Mouse (Mus musculus): Measurements from ENCODE around the gene Lpar4. TPM values are rescaled to one million over a fixed set of nuclear protein-coding genes. Genes with fewer than 3 reads are reported as not detected.

Lpar4 gene
- polyA plus RNA-seq, 1 experiment: 0.36 TPM

DNA sequence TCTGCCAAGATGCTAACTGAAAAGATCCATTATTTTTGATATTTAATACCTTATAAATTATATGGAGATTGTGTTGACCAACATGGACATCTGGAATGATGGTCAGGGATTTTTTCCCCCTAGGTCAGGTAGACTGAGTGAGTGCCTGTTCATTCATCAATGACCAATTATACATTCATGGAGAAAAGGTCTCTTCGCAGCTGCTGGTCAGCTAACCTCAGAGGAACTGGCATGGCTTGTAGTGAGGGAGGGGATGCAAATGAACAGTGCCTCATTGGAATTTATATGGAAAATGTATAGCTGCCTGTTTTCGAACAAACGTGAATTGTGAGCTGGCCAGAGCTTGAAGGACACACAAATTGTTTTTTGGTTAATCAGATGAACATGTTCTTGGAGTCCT, 18.9 kb downstream of the Lpar4 start:
- H3K4me3 ChIP-seq (ENCODE audit: insufficient read depth, low read depth, low read length): no peak overlapping the region
- WGBS: 74% methylated on average over 3 of the region's 3 CpGs
- TF ChIP-seq POLR2A (IDR thresholded peaks at IDR 0.05; ENCODE audit: low read depth, low read length): no peak
- TF ChIP-seq CTCF (conservative IDR thresholded peaks at IDR 0.05; ENCODE audit: insufficient read depth, insufficient read length, low read depth, low read length): no peak

DNA sequence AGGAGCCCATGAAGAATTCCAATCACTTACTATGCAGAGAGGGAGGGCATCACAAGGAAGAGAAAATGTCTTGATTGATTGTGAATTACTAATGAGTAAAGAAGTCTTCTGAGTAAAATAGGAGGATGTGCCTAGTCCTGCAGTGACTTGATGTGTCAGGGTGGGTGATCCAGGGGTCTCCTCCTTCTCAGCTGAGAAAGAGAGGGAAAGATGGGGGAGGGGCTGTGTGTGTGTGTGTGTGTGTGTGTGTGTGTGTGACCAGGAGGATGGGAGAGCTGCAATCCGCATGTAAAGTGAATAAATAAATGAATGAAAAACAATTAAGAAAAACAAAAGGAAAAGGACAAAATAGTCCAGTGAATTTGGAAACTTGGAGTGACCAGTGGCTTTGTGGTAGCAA, 30.1 kb downstream of the Lpar4 start:
- DNase-seq: no peak
- H3K27ac ChIP-seq (ENCODE audit: insufficient read depth, low read depth, low read length): no peak overlapping the region
- no peak overlapping the region for H3K4me3 ChIP-seq (ENCODE audit: insufficient read depth, low read depth, low read length)
- TF ChIP-seq CTCF (conservative IDR thresholded peaks at IDR 0.05; ENCODE audit: insufficient read depth, insufficient read length, low read depth, low read length) (no peak), POLR2A (IDR thresholded peaks at IDR 0.05; ENCODE audit: low read depth, low read length) (no peak)
- WGBS: 93% methylated on average over 1 of the region's 1 CpGs
- H3K27me3 ChIP-seq (replicated peaks; ENCODE audit: control insufficient read depth, insufficient read depth, low read length): no peaks in the 10 kb centered on the region
- H3K4me1 ChIP-seq (ENCODE audit: control insufficient read depth, insufficient read depth, low read length): no peaks in the 10 kb centered on the region
- no peaks in the 10 kb centered on the region for H3K36me3 ChIP-seq (ENCODE audit: control insufficient read depth, insufficient read depth, low read length)

More for the DNA sequence above, 18.9 kb downstream of the Lpar4 start:
- Histone ChIP-seq H3K4me1 (ENCODE audit: control insufficient read depth, insufficient read depth, low read length) (no peaks in the 10 kb centered on the region), H3K27me3 (replicated peaks; ENCODE audit: control insufficient read depth, insufficient read depth, low read length) (no peaks in the 10 kb centered on the region), H3K36me3 (ENCODE audit: control insufficient read depth, insufficient read depth, low read length) (no peaks in the 10 kb centered on the region), H3K27ac (ENCODE audit: insufficient read depth, low read depth, low read length) (no peak overlapping the region)
- no peak for DNase-seq

DNA sequence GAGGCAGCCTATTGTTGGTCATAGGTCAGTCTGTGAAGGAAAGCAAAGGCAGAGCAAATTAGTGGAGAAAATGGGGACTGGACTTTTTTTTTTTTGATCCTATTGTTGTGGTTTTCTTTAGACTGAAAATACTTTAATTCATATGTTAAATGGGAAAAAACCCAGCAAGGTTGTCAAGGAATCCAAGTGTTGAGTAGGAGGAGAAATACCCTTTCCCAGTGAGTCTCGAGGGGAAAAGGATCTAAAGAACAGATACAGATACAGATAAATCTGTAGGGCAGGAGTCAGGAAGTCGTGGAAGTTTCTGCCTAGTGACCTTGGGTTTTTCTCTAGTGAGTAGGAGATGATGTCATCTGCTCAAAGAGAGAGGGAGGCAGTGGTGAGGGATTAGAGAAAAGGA, 30.6 kb downstream of the Lpar4 start:
- Histone ChIP-seq H3K4me1 (ENCODE audit: control insufficient read depth, insufficient read depth, low read length) (no peaks in the 10 kb centered on the region), H3K27ac (ENCODE audit: insufficient read depth, low read depth, low read length) (no peak overlapping the region), H3K27me3 (replicated peaks; ENCODE audit: control insufficient read depth, insufficient read depth, low read length) (no peaks in the 10 kb centered on the region), H3K4me3 (ENCODE audit: insufficient read depth, low read depth, low read length) (no peak overlapping the region), H3K36me3 (ENCODE audit: control insufficient read depth, insufficient read depth, low read length) (no peaks in the 10 kb centered on the region)
- DNase-seq: no peak
- WGBS: 25% methylated on average over 2 of the region's 2 CpGs
- TF ChIP-seq POLR2A (IDR thresholded peaks at IDR 0.05; ENCODE audit: low read depth, low read length): no peak
- TF ChIP-seq CTCF (conservative IDR thresholded peaks at IDR 0.05; ENCODE audit: insufficient read depth, insufficient read length, low read depth, low read length): no peak

DNA sequence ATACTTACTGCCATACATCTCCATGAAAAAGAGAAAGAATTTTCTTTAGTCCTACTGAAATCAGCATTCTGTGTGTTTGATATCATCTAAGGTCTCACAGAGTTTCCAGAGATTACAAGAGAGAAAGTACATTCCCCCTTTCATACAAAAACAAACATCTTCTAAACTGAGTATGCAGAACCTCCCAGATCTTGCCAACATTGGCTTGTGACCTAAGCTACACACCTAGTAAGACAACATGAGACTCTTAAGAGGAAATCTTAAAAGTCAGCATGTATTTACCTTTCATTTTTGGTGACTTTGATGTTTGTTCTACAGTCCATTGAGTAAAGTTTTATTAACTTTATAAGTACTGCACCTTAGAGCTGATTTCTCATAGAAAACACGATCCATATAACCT, 33.4 kb downstream of the Lpar4 start:
- H3K27ac ChIP-seq (ENCODE audit: insufficient read depth, low read depth, low read length): no peak overlapping the region
- no peaks in the 10 kb centered on the region for H3K4me1 ChIP-seq (ENCODE audit: control insufficient read depth, insufficient read depth, low read length)
- H3K4me3 ChIP-seq (ENCODE audit: insufficient read depth, low read depth, low read length): no peak overlapping the region
- DNase-seq: no peak
- no peaks in the 10 kb centered on the region for H3K27me3 ChIP-seq (replicated peaks; ENCODE audit: control insufficient read depth, insufficient read depth, low read length)
- TF ChIP-seq CTCF (conservative IDR thresholded peaks at IDR 0.05; ENCODE audit: insufficient read depth, insufficient read length, low read depth, low read length) (no peak), POLR2A (IDR thresholded peaks at IDR 0.05; ENCODE audit: low read depth, low read length) (no peak)
- H3K36me3 ChIP-seq (ENCODE audit: control insufficient read depth, insufficient read depth, low read length): no peaks in the 10 kb centered on the region
- WGBS: 81% methylated on average over 1 of the region's 1 CpGs

DNA sequence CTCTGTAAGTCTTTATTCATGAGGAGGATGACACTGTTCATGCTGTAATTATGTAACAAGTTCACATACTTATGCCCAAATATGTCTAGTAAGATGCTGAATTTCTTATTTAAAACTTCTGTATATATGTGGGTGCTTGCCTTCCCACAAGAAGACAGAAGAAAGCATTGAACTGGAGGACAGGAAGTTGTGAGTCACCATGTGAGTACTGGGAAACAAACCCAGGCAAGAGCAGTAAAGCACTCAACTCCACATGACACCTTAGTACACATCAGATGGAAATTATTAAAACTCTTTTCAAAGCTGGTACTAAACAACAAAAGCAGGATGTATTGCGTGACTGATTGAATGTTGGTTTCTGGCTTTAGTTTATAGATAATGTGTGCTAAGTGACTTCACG, 41.8 kb downstream of the Lpar4 start:
- H3K4me3 ChIP-seq (ENCODE audit: insufficient read depth, low read depth, low read length): no peak overlapping the region
- H3K36me3 ChIP-seq (ENCODE audit: control insufficient read depth, insufficient read depth, low read length): no peaks in the 10 kb centered on the region
- TF ChIP-seq CTCF (conservative IDR thresholded peaks at IDR 0.05; ENCODE audit: insufficient read depth, insufficient read length, low read depth, low read length) (no peak), POLR2A (IDR thresholded peaks at IDR 0.05; ENCODE audit: low read depth, low read length) (no peak)
- H3K27me3 ChIP-seq (replicated peaks; ENCODE audit: control insufficient read depth, insufficient read depth, low read length): no peaks in the 10 kb centered on the region
- WGBS: 86% methylated on average over 2 of the region's 2 CpGs
- no peak overlapping the region for H3K27ac ChIP-seq (ENCODE audit: insufficient read depth, low read depth, low read length)
- DNase-seq: no peak
- no peaks in the 10 kb centered on the region for H3K4me1 ChIP-seq (ENCODE audit: control insufficient read depth, insufficient read depth, low read length)

DNA sequence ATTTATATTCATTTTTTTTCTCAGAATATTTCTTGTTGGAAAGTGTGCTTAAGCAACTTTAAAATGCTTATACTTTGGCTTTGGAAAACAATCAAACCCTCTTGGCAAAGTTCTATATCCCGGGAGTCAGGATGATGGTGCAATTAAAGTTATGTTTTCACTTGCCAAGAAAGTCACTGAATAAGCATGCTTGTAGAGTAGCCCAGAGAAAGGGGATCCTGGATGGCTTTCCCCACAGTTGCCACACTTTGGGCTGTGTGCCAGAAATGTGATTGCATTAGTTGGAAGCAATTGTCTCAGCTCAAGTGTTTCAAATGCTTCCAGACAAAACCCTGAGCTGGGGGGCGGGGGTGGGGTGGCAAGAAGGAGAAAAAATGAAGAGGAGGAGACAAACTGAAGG, 43.9 kb downstream of the Lpar4 start:
- TF ChIP-seq POLR2A (IDR thresholded peaks at IDR 0.05; ENCODE audit: low read depth, low read length) (no peak), CTCF (conservative IDR thresholded peaks at IDR 0.05; ENCODE audit: insufficient read depth, insufficient read length, low read depth, low read length) (no peak)
- WGBS: 21% methylated on average over 2 of the region's 2 CpGs
- H3K27ac ChIP-seq (ENCODE audit: insufficient read depth, low read depth, low read length): no peak overlapping the region
- no peaks in the 10 kb centered on the region for H3K4me1 ChIP-seq (ENCODE audit: control insufficient read depth, insufficient read depth, low read length)
- DNase-seq: no peak
- H3K36me3 ChIP-seq (ENCODE audit: control insufficient read depth, insufficient read depth, low read length): no peaks in the 10 kb centered on the region
- H3K27me3 ChIP-seq (replicated peaks; ENCODE audit: control insufficient read depth, insufficient read depth, low read length): no peaks in the 10 kb centered on the region
- no peak overlapping the region for H3K4me3 ChIP-seq (ENCODE audit: insufficient read depth, low read depth, low read length)

Other genes starting within 250 kb of the Lpar4 start
- 0.08 and 0.16 TPM in 2 replicates for gene Rtl3, start 80.0 kb upstream of the Lpar4 start, polyA plus RNA-seq (2012; rRNA removed)
- 0.22 and 1.0 TPM in 2 replicates for gene P2ry10, start 167.9 kb downstream of the Lpar4 start, polyA plus RNA-seq (2012; rRNA removed)
- 1.2 and 2.7 TPM in 2 replicates for gene P2ry10b, start 228.3 kb downstream of the Lpar4 start, polyA plus RNA-seq (2012; rRNA removed)

Measured in kidney, adult 2 months (tissue).